Mouse (Mus musculus) naive thymus-derived CD4-positive, alpha-beta T cell, adult 5 months (primary cell): Measurements from ENCODE around the gene Gm11567. TPM values are rescaled to one million over a fixed set of nuclear protein-coding genes. Genes with fewer than 3 reads are reported as not detected.

Experiments
- polyA plus RNA-seq: library from polyadenylated mRNA; unstranded; fragments of 100-300 nt; shearing (Covaris generic); gene quantifications from one replicate; pipeline ENCODE4 v1.2.1, GENCODE M21; 2017

The Gm11567 gene
- polyA plus RNA-seq = not detected

DNA sequence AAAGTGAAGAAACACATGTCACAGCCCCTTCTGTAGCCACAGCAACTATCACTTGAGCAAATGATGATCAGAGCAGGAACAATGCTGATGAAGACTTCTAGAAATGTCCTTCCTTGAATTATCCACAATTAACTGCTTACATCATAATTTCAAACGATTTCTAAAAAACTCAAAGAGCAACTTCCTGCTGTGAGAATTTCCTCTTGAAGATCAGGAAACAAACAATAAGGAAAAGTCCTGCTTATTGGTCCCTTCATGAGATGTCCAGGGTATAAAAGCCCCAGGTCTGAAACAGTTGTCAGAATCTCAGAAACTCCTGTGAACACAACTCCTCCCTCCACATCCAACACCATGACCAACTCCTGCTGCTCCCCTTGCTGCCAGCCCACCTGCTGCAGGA lies at the start of gene Gm11567:
Gene Gm11567, plus strand, starts transcription at position 301 of the 400 bp plus-strand sequence.

GRCm38 (mm10) chr11:99837966-99838365 lies 41.0 kb upstream of the Gm11567 start, which contains the start of gene 2300003K06Rik:
Gene 2300003K06Rik (minus strand): TSS chr11:99838066.

GRCm38 (mm10) chr11:99851508-99851907 lies 27.5 kb upstream of the Gm11567 start, which contains the start of gene Krtap4-16:
Gene Krtap4-16 (minus strand): TSS chr11:99851608.

GRCm38 (mm10) chr11:99857617-99858016 lies 21.4 kb upstream of the Gm11567 start, which contains the start of gene Gm11568:
Gene Gm11568 (plus strand): TSS chr11:99857917.

DNA sequence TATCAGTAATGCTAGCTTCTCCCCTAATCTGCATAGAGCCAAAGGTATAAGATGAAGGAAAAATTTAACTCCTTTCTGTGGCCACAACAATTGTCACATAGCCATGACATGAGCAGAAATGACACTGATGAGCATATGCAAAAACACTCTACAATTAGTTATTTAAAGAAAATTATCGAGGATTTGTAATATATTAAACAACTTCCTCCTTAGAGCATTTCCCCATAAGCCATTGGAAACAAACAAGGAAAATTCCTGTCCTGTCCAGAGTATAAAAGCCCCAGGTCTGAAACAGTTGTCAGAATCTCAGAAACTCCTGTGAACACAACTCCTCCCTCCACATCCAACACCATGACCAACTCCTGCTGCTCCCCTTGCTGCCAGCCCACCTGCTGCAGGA lies 14.8 kb upstream of the Gm11567 start, which contains the start of gene Gm11559:
Gene Gm11559, plus strand, starts transcription at position 301 of the 400 bp plus-strand sequence.

GRCm38 (mm10) chr11:99873089-99873488 lies 5.9 kb upstream of the Gm11567 start, which contains the start of gene Krtap9-1:
Gene Krtap9-1 (plus strand): TSS chr11:99873389.

DNA sequence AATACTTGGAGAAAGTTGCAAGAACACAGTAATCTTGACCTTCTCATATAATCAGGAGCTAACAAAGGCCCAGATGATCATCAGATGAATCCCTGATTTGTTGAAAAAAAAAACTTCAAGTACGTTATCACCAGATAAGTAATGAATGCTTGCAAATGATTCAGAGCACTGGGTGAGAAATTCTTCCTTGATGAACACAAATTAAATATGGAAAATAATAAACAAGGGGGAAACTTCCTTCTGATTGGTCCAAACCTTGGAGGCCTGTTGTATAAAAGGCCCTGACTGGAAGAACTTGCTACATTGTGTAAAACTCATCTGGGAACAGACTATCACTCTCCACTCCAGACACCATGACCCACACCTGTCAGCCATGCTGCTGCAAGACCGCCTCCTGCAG lies 28.6 kb downstream of the Gm11567 start, which contains the start of gene Krtap31-1:
Gene Krtap31-1, plus strand, starts transcription at position 301 of the 400 bp plus-strand sequence.

DNA sequence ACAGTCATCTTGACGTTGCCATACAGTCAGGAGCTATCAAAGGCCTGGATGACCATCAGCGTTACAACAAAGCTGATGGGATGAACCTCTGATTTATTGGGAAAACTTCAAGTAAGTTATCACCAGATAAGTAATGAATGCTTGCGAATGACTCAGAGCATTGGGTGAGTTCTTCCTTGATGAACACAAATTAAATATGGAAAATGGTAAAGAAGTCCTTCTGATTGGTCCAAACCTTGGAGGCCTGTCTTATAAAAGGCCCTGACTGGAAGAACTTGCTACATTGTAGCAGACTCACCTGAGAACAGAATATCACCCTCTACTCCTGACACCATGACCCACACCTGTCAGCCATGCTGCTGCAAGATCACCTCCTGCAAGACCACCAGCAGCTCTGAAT lies 35.5 kb downstream of the Gm11567 start, which contains the start of gene Gm11565:
Gene Gm11565, plus strand, starts transcription at position 301 of the 400 bp plus-strand sequence.

Other genes with a start within 250 kb of the Gm11567 start
- gene Krtap4-2, start 244.1 kb upstream of the Gm11567 start, polyA plus RNA-seq = not detected
- gene Krtap4-7, start 235.1 kb upstream of the Gm11567 start, polyA plus RNA-seq = not detected
- not detected for gene Gm11555, start 229.0 kb upstream of the Gm11567 start, polyA plus RNA-seq
- gene Gm11563, start 220.2 kb upstream of the Gm11567 start, polyA plus RNA-seq = not detected
- gene Krtap4-6, start 213.2 kb upstream of the Gm11567 start, polyA plus RNA-seq = not detected
- gene Gm14190, start 188.4 kb upstream of the Gm11567 start, polyA plus RNA-seq = not detected
- not detected for gene Gm14180, start 144.9 kb upstream of the Gm11567 start, polyA plus RNA-seq
- gene Gm11595, start 106.3 kb upstream of the Gm11567 start, polyA plus RNA-seq = not detected
- gene Krtap4-8, start 98.5 kb upstream of the Gm11567 start, polyA plus RNA-seq = not detected
- gene Krtap4-9, start 94.0 kb upstream of the Gm11567 start, polyA plus RNA-seq = not detected
- gene Gm11596, start 85.7 kb upstream of the Gm11567 start, polyA plus RNA-seq = not detected
- not detected for gene Gm11569, start 80.3 kb upstream of the Gm11567 start, polyA plus RNA-seq
- not detected for gene Gm11554, start 74.7 kb upstream of the Gm11567 start, polyA plus RNA-seq
- not detected for gene Krtap4-13, start 69.3 kb upstream of the Gm11567 start, polyA plus RNA-seq
- gene Gm11564, start 63.5 kb upstream of the Gm11567 start, polyA plus RNA-seq = not detected
- gene 2300003K06Rik, start 41.1 kb upstream of the Gm11567 start, polyA plus RNA-seq = not detected
- gene Krtap4-16, start 27.6 kb upstream of the Gm11567 start, polyA plus RNA-seq = not detected
- gene Gm11568, start 21.3 kb upstream of the Gm11567 start, polyA plus RNA-seq = not detected
- gene Gm11559, start 14.7 kb upstream of the Gm11567 start, polyA plus RNA-seq = not detected
- not detected for gene Krtap9-1, start 5.8 kb upstream of the Gm11567 start, polyA plus RNA-seq
- gene Krtap31-1, start 28.7 kb downstream of the Gm11567 start, polyA plus RNA-seq = not detected
- gene Gm11565, start 35.6 kb downstream of the Gm11567 start, polyA plus RNA-seq = not detected
- gene Krtap31-2, start 57.1 kb downstream of the Gm11567 start, polyA plus RNA-seq = not detected
- gene Krtap9-5, start 69.3 kb downstream of the Gm11567 start, polyA plus RNA-seq = not detected
- not detected for gene Krtap29-1, start 99.9 kb downstream of the Gm11567 start, polyA plus RNA-seq
- not detected for gene Krtap16-1, start 107.4 kb downstream of the Gm11567 start, polyA plus RNA-seq
- gene Krtap17-1, start 114.8 kb downstream of the Gm11567 start, polyA plus RNA-seq = not detected
- gene Krt33a, start 137.0 kb downstream of the Gm11567 start, polyA plus RNA-seq = not detected
- not detected for gene Krt33b, start 150.7 kb downstream of the Gm11567 start, polyA plus RNA-seq
- not detected for gene Krt34, start 162.4 kb downstream of the Gm11567 start, polyA plus RNA-seq
- gene Krt31, start 171.4 kb downstream of the Gm11567 start, polyA plus RNA-seq = not detected
- gene Krt32, start 209.0 kb downstream of the Gm11567 start, polyA plus RNA-seq = not detected
- not detected for gene Krt35, start 217.1 kb downstream of the Gm11567 start, polyA plus RNA-seq
- not detected for gene Krt36, start 226.4 kb downstream of the Gm11567 start, polyA plus RNA-seq
- not detected for gene Krt13, start 242.4 kb downstream of the Gm11567 start, polyA plus RNA-seq